Comparison of ENCODE assay signal across 8 mouse cellular contexts in genomic region chr15:96640291-96640985, GRCm38 (mm10). TPM values are rescaled to one million over a fixed set of nuclear protein-coding genes. Genes with fewer than 3 reads are reported as not detected.
DNase-seq lines count a peak whose midpoint lies in the region; ATAC-seq lines count a peak whose summit lies in the region.

No protein-coding gene starts in this region.

- peak; percentile 12 to 14 for DNase-seq in layer of hippocampus, postnatal 36 days
- DNase-seq in layer of hippocampus, adult 9-11 months, result no peak
- peak; percentile 61 for DNase-seq in c-Kit-positive CD71-positive TER-119-positive erythroid progenitor cells, embryonic 14.5 days (ENCODE audit: low spot score)
- peak; percentile 48 for DNase-seq in liver, embryonic 11.5 days (ENCODE audit: low spot score)
- peak; percentile 51 for DNase-seq in neural tube, embryonic 11.5 days (ENCODE audit: low spot score)
- peak; percentile 49 to 59 for DNase-seq in thymus, postnatal 36 days

- H3K4me2 ChIP-seq in liver, embryonic 11.5 days, result peak overlapping the region; percentile 89
- peak overlapping the region; percentile 56 for H3K4me2 ChIP-seq in neural tube, embryonic 11.5 days (ENCODE audit: low read depth)

- 10% methylated on average over 16 of the region's 16 CpGs for WGBS in liver, embryonic 11.5 days
- 8% methylated on average over 16 of the region's 16 CpGs for WGBS in neural tube, embryonic 11.5 days

- ATAC-seq in granulocyte monocyte progenitor cell, adult 5-6 weeks (replicated peaks; ENCODE audit: poor library complexity, severe bottlenecking), result peak; percentile 8; the same call in 1 of the 2 replicates
- no peak for ATAC-seq in liver, embryonic 11.5 days (replicated peaks; ENCODE audit: low FRiP score)
- ATAC-seq in neural tube, embryonic 11.5 days (ENCODE audit: insufficient read depth, low FRiP score, low TSS enrichment), result no peak
- no peak for ATAC-seq in monocyte, adult 5-6 weeks (replicated peaks; ENCODE audit: insufficient number of reproducible peaks, low FRiP score, low TSS enrichment, poor library complexity, severe bottlenecking)

- H3K4me3 ChIP-seq in liver, embryonic 11.5 days (ENCODE audit: low read depth, low read length), result peak overlapping the region; percentile 86
- peak overlapping the region; percentile 85 for H3K4me3 ChIP-seq in neural tube, embryonic 11.5 days (ENCODE audit: low read depth, low read length)

- H3K36me3 ChIP-seq in liver, embryonic 11.5 days (ENCODE audit: control insufficient read depth, insufficient read depth, low read length), result peaks cover 11% of the 10 kb centered on the region
- H3K36me3 ChIP-seq in neural tube, embryonic 11.5 days (ENCODE audit: control insufficient read depth, insufficient read depth, low read length), result peaks cover 9% of the 10 kb centered on the region

- peak overlapping the region; percentile 94 for H3K9ac ChIP-seq in liver, embryonic 11.5 days (ENCODE audit: low read depth, low read length)
- peak overlapping the region; percentile 96 for H3K9ac ChIP-seq in neural tube, embryonic 11.5 days (ENCODE audit: low read length)

- peaks cover 16% of the 10 kb centered on the region for H3K4me1 ChIP-seq in liver, embryonic 11.5 days (replicated peaks; ENCODE audit: control insufficient read depth, insufficient read depth, low read length)
- H3K4me1 ChIP-seq in neural tube, embryonic 11.5 days (ENCODE audit: control insufficient read depth, insufficient read depth, low read length), result peaks cover 13% of the 10 kb centered on the region

- peak overlapping the region; percentile 96; the same call in 1 of the 2 replicates for H3K27ac ChIP-seq in liver, embryonic 11.5 days (ENCODE audit: low read depth, low read length)
- peak overlapping the region; percentile 99 for H3K27ac ChIP-seq in neural tube, embryonic 11.5 days (ENCODE audit: low read depth, low read length)

- H3K27me3 ChIP-seq in liver, embryonic 11.5 days (replicated peaks; ENCODE audit: control insufficient read depth, insufficient read depth, low read length), result no peaks in the 10 kb centered on the region
- no peaks in the 10 kb centered on the region for H3K27me3 ChIP-seq in neural tube, embryonic 11.5 days (ENCODE audit: control insufficient read depth, insufficient read depth, low read length)

- no peaks in the 10 kb centered on the region for H3K9me3 ChIP-seq in liver, embryonic 11.5 days (ENCODE audit: control insufficient read depth, low read length)
- peaks cover 8% of the 10 kb centered on the region for H3K9me3 ChIP-seq in neural tube, embryonic 11.5 days (ENCODE audit: control insufficient read depth, low read length)

RNA-seq across cellular contexts. Expression of gene Slc38a1, which starts 2.3 kb away (rescaled TPM):
- total RNA-seq in layer of hippocampus, postnatal 36 days (2021), result 10 to 100 TPM; 78.3 to 79.3 TPM
- 93.0 and 110 TPM in 2 replicates for total RNA-seq in granulocyte monocyte progenitor cell, adult 5-6 weeks (2014; fragmentation: Nextera tagmentation)
- 63.9 and 67.5 TPM in 2 replicates for total RNA-seq in granulocyte monocyte progenitor cell, adult 5-6 weeks (2017)
- 61.6 and 68.5 TPM in 2 replicates for polyA plus RNA-seq in liver, embryonic 11.5 days (2014; fragmentation: Nextera tagmentation; extraction: Ambion mirVana)
- polyA plus RNA-seq in neural tube, embryonic 11.5 days (2014; fragmentation: Nextera tagmentation; extraction: Ambion mirVana), result 122 and 124 TPM in 2 replicates
- total RNA-seq in monocyte, adult 5-6 weeks (2017), result 60.2 to 115 TPM (median 76.1 TPM) in 3 replicates

RNA-seq across cellular contexts. Expression of gene Slc38a2, which starts 59.1 kb away (rescaled TPM):
- 10 to 100 TPM; 80.4 to 90.3 TPM for total RNA-seq in layer of hippocampus, postnatal 36 days (2021)
- 89.2 and 112 TPM in 2 replicates for total RNA-seq in granulocyte monocyte progenitor cell, adult 5-6 weeks (2014; fragmentation: Nextera tagmentation)
- total RNA-seq in granulocyte monocyte progenitor cell, adult 5-6 weeks (2017), result 84.0 and 92.8 TPM in 2 replicates
- 111 and 116 TPM in 2 replicates for polyA plus RNA-seq in liver, embryonic 11.5 days (2014; fragmentation: Nextera tagmentation; extraction: Ambion mirVana)
- 217 and 219 TPM in 2 replicates for polyA plus RNA-seq in neural tube, embryonic 11.5 days (2014; fragmentation: Nextera tagmentation; extraction: Ambion mirVana)
- 65.4 to 124 TPM (median 68.3 TPM) in 3 replicates for total RNA-seq in monocyte, adult 5-6 weeks (2017)
